Mouse (Mus musculus) E14TG2a.4 (cell line): ENCODE measurements at regions not wholly inside any gene's neighbourhood (a gene's known extent, or its start where the extent isn't known, plus 50 kb on each side); places are given as distances from the start of the nearest gene placed in this dataset.

Source experiments
- H3K27me3 ChIP-seq: 2 replicates; pipeline ENCODE4 v1.6.1; 2014; ENCODE audit warnings: low read length, control low read depth; ENCODE audit not compliant: insufficient read depth
- H3K36me3 ChIP-seq: 2 replicates; pipeline ENCODE4 v1.6.1; 2014; ENCODE audit warnings: low read length, control low read depth; ENCODE audit not compliant: insufficient read depth
- H3K4me1 ChIP-seq: replicated peaks from 2 replicates; pipeline ENCODE4 v1.6.1; 2014; ENCODE audit warnings: low read depth, low read length, control low read depth
- H3K4me3 ChIP-seq: replicated peaks from 2 replicates; pipeline ENCODE4 v1.5.1; 2014; ENCODE audit warnings: mild to moderate bottlenecking, low read length
- H3K9me3 ChIP-seq: 2 replicates; pipeline ENCODE4 v1.6.1; 2014; ENCODE audit warnings: low read length, control low read depth
- CTCF ChIP-seq: conservative IDR thresholded peaks from 2 replicates; pipeline ENCODE4 v1.5.1; 2014; ENCODE audit warnings: low read length
- NANOG ChIP-seq: IDR thresholded peaks from 2 replicates; pipeline ENCODE4 v1.6.1; 2014; ENCODE audit warnings: borderline replicate concordance, low read length, mixed read lengths
- POU5F1 ChIP-seq: IDR thresholded peaks from 2 replicates; pipeline ENCODE4 v1.6.1; 2014; ENCODE audit warnings: low read length, borderline replicate concordance

- H3K4me1 ChIP-seq, result no peaks in the 10 kb centered on the region
- H3K9me3 ChIP-seq, result no peaks in the 10 kb centered on the region
- no peaks in the 10 kb centered on the region for H3K36me3 ChIP-seq
- no peaks in the 10 kb centered on the region for H3K27me3 ChIP-seq
- TF ChIP-seq CTCF, result no peak
- no peak for TF ChIP-seq POU5F1
- no peak for TF ChIP-seq NANOG
- no peak overlapping the region for H3K4me3 ChIP-seq
Observed at GRCm38 (mm10) chr11:109047483-109048110, 96.6 kb downstream of the E030025P04Rik start.

- TF ChIP-seq POU5F1 (no peak), NANOG (no peak), CTCF (no peak)
- Histone ChIP-seq H3K4me3 (no peak overlapping the region), H3K9me3 (no peaks in the 10 kb centered on the region), H3K27me3 (no peaks in the 10 kb centered on the region), H3K4me1 (peaks cover under 1% of the 10 kb centered on the region; the same call in 1 of the 2 replicates), H3K36me3 (no peaks in the 10 kb centered on the region)
Observed at GRCm38 (mm10) chr11:109046446-109046845, 97.7 kb downstream of the E030025P04Rik start.

- H3K9me3 ChIP-seq, result peaks cover 13% of the 10 kb centered on the region
- peaks cover 11% of the 10 kb centered on the region for H3K4me1 ChIP-seq
- H3K4me3 ChIP-seq, result no peak overlapping the region
- TF ChIP-seq CTCF (no peak), NANOG (no peak), POU5F1 (no peak)
- peaks cover 11% of the 10 kb centered on the region; the same call in 1 of the 2 replicates for H3K27me3 ChIP-seq
- no peaks in the 10 kb centered on the region for H3K36me3 ChIP-seq
Observed at GRCm38 (mm10) chr11:109040519-109040916, 103.7 kb downstream of the E030025P04Rik start.

- peaks cover 13% of the 10 kb centered on the region for H3K9me3 ChIP-seq
- H3K4me1 ChIP-seq, result peaks cover 11% of the 10 kb centered on the region
- TF ChIP-seq NANOG, result no peak
- no peak for TF ChIP-seq CTCF
- no peak for TF ChIP-seq POU5F1
- H3K4me3 ChIP-seq, result no peak overlapping the region
- H3K36me3 ChIP-seq, result no peaks in the 10 kb centered on the region
- peaks cover 11% of the 10 kb centered on the region; the same call in 1 of the 2 replicates for H3K27me3 ChIP-seq
Observed at GRCm38 (mm10) chr11:109039792-109040518, 104.2 kb downstream of the E030025P04Rik start.

- no peak for TF ChIP-seq POU5F1
- no peak for TF ChIP-seq NANOG
- no peak for TF ChIP-seq CTCF
- Histone ChIP-seq H3K4me1 (peaks cover 11% of the 10 kb centered on the region), H3K9me3 (peaks cover 13% of the 10 kb centered on the region), H3K36me3 (no peaks in the 10 kb centered on the region), H3K4me3 (no peak overlapping the region), H3K27me3 (peaks cover 11% of the 10 kb centered on the region; the same call in 1 of the 2 replicates)
Observed at GRCm38 (mm10) chr11:109039060-109039791, 104.9 kb downstream of the E030025P04Rik start.

GRCm38 (mm10) chr11:109038136-109038535 lies 106.0 kb downstream of the E030025P04Rik start:
- Histone ChIP-seq H3K36me3 (no peaks in the 10 kb centered on the region), H3K27me3 (peaks cover 11% of the 10 kb centered on the region; the same call in 1 of the 2 replicates), H3K4me3 (no peak overlapping the region), H3K4me1 (peaks cover 11% of the 10 kb centered on the region), H3K9me3 (peaks cover 13% of the 10 kb centered on the region)
- no peak for TF ChIP-seq POU5F1
- TF ChIP-seq NANOG, result no peak
- TF ChIP-seq CTCF, result no peak

GRCm38 (mm10) chr11:109034596-109034995 lies 109.6 kb downstream of the E030025P04Rik start:
- H3K27me3 ChIP-seq, result peaks cover 6% of the 10 kb centered on the region; the same call in 1 of the 2 replicates
- H3K36me3 ChIP-seq, result no peaks in the 10 kb centered on the region
- TF ChIP-seq POU5F1 (no peak), CTCF (no peak)
- peaks cover 13% of the 10 kb centered on the region for H3K9me3 ChIP-seq
- H3K4me1 ChIP-seq, result peaks cover 8% of the 10 kb centered on the region
- H3K4me3 ChIP-seq, result no peak overlapping the region

GRCm38 (mm10) chr11:109034072-109034471 lies 110.1 kb downstream of the E030025P04Rik start:
- H3K4me1 ChIP-seq, result peaks cover 8% of the 10 kb centered on the region
- TF ChIP-seq POU5F1 (no peak), NANOG (no peak), CTCF (no peak)
- H3K27me3 ChIP-seq, result peaks cover 5% of the 10 kb centered on the region; the same call in 1 of the 2 replicates
- no peak overlapping the region for H3K4me3 ChIP-seq
- no peaks in the 10 kb centered on the region for H3K36me3 ChIP-seq
- H3K9me3 ChIP-seq, result peaks cover 13% of the 10 kb centered on the region
